In genomic region chr16:94984263-94984662, GRCm38 (mm10) we compare ENCODE assay signal across 41 mouse cellular contexts. TPM values are rescaled to one million over a fixed set of nuclear protein-coding genes. Genes with fewer than 3 reads are reported as not detected.
"Had no signal": no experiment of that assay in that cellular context is flagged by ENCODE, and none has a peak within 500 bp of the region (broad histone marks: within the 10 kb centered on the region; RNA-seq: fewer than 3 reads in every experiment).

No protein-coding gene starts in this region.

- H3K9me3 ChIP-seq: heart, embryonic 13.5 days; heart, embryonic 15.5 days; hindbrain, embryonic 10.5 days; hindbrain, embryonic 12.5 days; hindbrain, embryonic 13.5 days; hindbrain, embryonic 15.5 days; intestine, embryonic 15.5 days; kidney, embryonic 15.5 days had no signal

- ATAC-seq: hindbrain, embryonic 16.5 days; hindbrain, postnatal 0 days; inflammation-experienced regulatory T-cells, adult 6 months; intestine, embryonic 15.5 days; intestine, embryonic 16.5 days; intestine, postnatal 0 days had no signal

- H3K4me2 ChIP-seq: heart, embryonic 11.5 days; heart, embryonic 12.5 days; heart, embryonic 13.5 days; heart, embryonic 15.5 days; hindbrain, embryonic 12.5 days; hindbrain, embryonic 13.5 days; hindbrain, embryonic 14.5 days; hindbrain, embryonic 15.5 days; intestine, embryonic 15.5 days; kidney, embryonic 15.5 days had no signal

- DNase-seq: heart, postnatal 10 days; heart, postnatal 14 days; heart, postnatal 36 days; heart, postnatal 4 days; kidney, adult 11 months; kidney, adult 18-20 months; kidney, adult 2 months; kidney, adult 8-10 months; kidney, adult 9 months; kidney, postnatal 10 days; kidney, postnatal 14 days; kidney, postnatal 25 days; kidney, postnatal 36 days; kidney, postnatal 4 days; layer of hippocampus, adult 9-11 months; layer of hippocampus, postnatal 36 days had no signal

- H3K27ac ChIP-seq: heart, embryonic 13.5 days; heart, embryonic 15.5 days; hindbrain, embryonic 10.5 days; hindbrain, embryonic 12.5 days; hindbrain, embryonic 13.5 days; hindbrain, embryonic 14.5 days; hindbrain, embryonic 15.5 days; hindbrain, postnatal 0 days; intestine, embryonic 15.5 days; kidney, embryonic 15.5 days; kidney, postnatal 0 days; layer of hippocampus, adult 2 months; left cerebral cortex, adult 2 months had no signal

- H3K9ac ChIP-seq: heart, embryonic 12.5 days; heart, embryonic 13.5 days; heart, embryonic 15.5 days; hindbrain, embryonic 12.5 days; hindbrain, embryonic 13.5 days; hindbrain, embryonic 14.5 days; hindbrain, embryonic 15.5 days; intestine, embryonic 15.5 days; kidney, embryonic 15.5 days had no signal

- H3K4me3 ChIP-seq: heart, embryonic 12.5 days; heart, embryonic 13.5 days; heart, embryonic 15.5 days; hindbrain, embryonic 10.5 days; hindbrain, embryonic 12.5 days; hindbrain, embryonic 13.5 days; hindbrain, embryonic 15.5 days; intestine, embryonic 15.5 days; kidney, embryonic 15.5 days; layer of hippocampus, adult 2 months; left cerebral cortex, adult 2 months had no signal

- H3K27me3 ChIP-seq: heart, embryonic 12.5 days; heart, embryonic 13.5 days; heart, embryonic 15.5 days; hindbrain, embryonic 12.5 days; hindbrain, embryonic 13.5 days; hindbrain, embryonic 15.5 days; intestine, embryonic 15.5 days; kidney, embryonic 15.5 days had no signal

- H3K4me1 ChIP-seq: heart, embryonic 12.5 days; heart, embryonic 13.5 days; heart, embryonic 15.5 days; hindbrain, embryonic 10.5 days; intestine, embryonic 15.5 days had no signal

- H3K36me3 ChIP-seq: heart, embryonic 12.5 days; heart, embryonic 13.5 days; heart, embryonic 15.5 days; hindbrain, embryonic 10.5 days; hindbrain, embryonic 12.5 days; hindbrain, embryonic 13.5 days; hindbrain, embryonic 15.5 days; intestine, embryonic 15.5 days; kidney, embryonic 15.5 days had no signal

RNA-seq across cellular contexts. Expression of gene Kcnj6, which starts 13.2 kb away (rescaled TPM):
- total RNA-seq: heart, postnatal 10 days; heart, postnatal 14 days; heart, postnatal 25 days; heart, postnatal 36 days; heart, postnatal 4 days; hematopoietic stem cell, adult 5-6 weeks had no signal
- polyA plus RNA-seq: heart, postnatal 0 days; hindbrain, embryonic 10.5 days; inflammation-experienced regulatory T-cells, adult 6 months; intestine, postnatal 0 days; kidney, adult 2 months; kidney, embryonic 14.5 days; kidney, embryonic 15.5 days; kidney, embryonic 16.5 days; kidney, postnatal 0 days; large intestine, adult 2 months had no signal
